Mouse (Mus musculus) intestine, embryonic 16.5 days (tissue): ENCODE data around the gene Il21r. TPM values are rescaled to one million over a fixed set of nuclear protein-coding genes. Genes with fewer than 3 reads are reported as not detected.

ENCODE experiments used
- ATAC-seq: fragments of 200-750 bp; cut with Nextera tagmentation; 2 replicates; pipeline ENCODE4 v1.8.0; 2017; ENCODE audit warnings: moderate TSS enrichment, moderate library complexity
- H3K27ac ChIP-seq: fragments of 300-500 bp; sonication (generic); 2 replicates; pipeline ENCODE4 v1.5.1; 2014; ENCODE audit warnings: mild to moderate bottlenecking, low read length
- H3K27me3 ChIP-seq: fragments of 300-500 bp; sonication (generic); replicated peaks from 2 replicates; pipeline ENCODE4 v1.6.1; 2014; ENCODE audit warnings: low read length, control low read depth, mixed read lengths; ENCODE audit not compliant: control insufficient read depth, insufficient read depth
- H3K36me3 ChIP-seq: fragments of 300-500 bp; sonication (generic); 2 replicates; pipeline ENCODE4 v1.6.1; 2014; ENCODE audit warnings: low read length, control low read depth; ENCODE audit not compliant: control insufficient read depth, insufficient read depth
- H3K4me1 ChIP-seq: fragments of 300-500 bp; sonication (generic); 2 replicates; pipeline ENCODE4 v1.6.1; 2014; ENCODE audit warnings: low read length, control low read depth, mixed read lengths; ENCODE audit not compliant: control insufficient read depth, insufficient read depth
- H3K4me2 ChIP-seq: fragments of 300-500 bp; sonication (generic); 2 replicates; pipeline ENCODE4 v1.6.1; 2014; ENCODE audit warnings: low read depth, low read length, control low read depth
- H3K4me3 ChIP-seq: fragments of 300-500 bp; sonication (generic); 2 replicates; pipeline ENCODE4 v1.5.1; 2014; ENCODE audit warnings: mild to moderate bottlenecking, low read length
- H3K9ac ChIP-seq: fragments of 300-500 bp; sonication (generic); 2 replicates; pipeline ENCODE4 v1.6.1; 2014; ENCODE audit warnings: low read depth, low read length
- H3K9me3 ChIP-seq: fragments of 300-500 bp; sonication (generic); 2 replicates; pipeline ENCODE4 v1.6.1; 2016; ENCODE audit warnings: low read length, control low read depth; ENCODE audit not compliant: control insufficient read depth
- WGBS: fragments of 180-500 bp; shearing (Covaris S2); extraction: QIAGEN DNeasy Blood & Tissue Kit; methylation state at CpG from one replicate; pipeline ENCODE4 v1.1.7; 2014; 5-methylcytosine and 5-hydroxymethylcytosine counted together
- polyA plus RNA-seq: library from polyadenylated mRNA; unstranded; fragments of >200 nt; fragmentation: Nextera tagmentation; extraction: Ambion mirVana; gene quantifications from 2 replicates; pipeline ENCODE4 v1.2.1, GENCODE M21; 2015

Il21r gene
- polyA plus RNA-seq, result 0.38 and 0.59 TPM in 2 replicates

- WGBS, result 57% methylated on average over 11 of the region's 11 CpGs
- H3K4me3 ChIP-seq, result no peak within 1 kb of the TSS
- H3K4me2 ChIP-seq, result no peak within 1 kb of the TSS
- H3K9me3 ChIP-seq, result no peaks in the 10 kb centered on the region
- no peaks in the 10 kb centered on the region for H3K36me3 ChIP-seq
- ATAC-seq, result no peak
- no peaks in the 10 kb centered on the region for H3K27me3 ChIP-seq
- no peak within 1 kb of the TSS for H3K9ac ChIP-seq
- no peak within 1 kb of the TSS for H3K27ac ChIP-seq
- no peaks in the 10 kb centered on the region for H3K4me1 ChIP-seq
Measured at GRCm38 (mm10) chr7:125603185-125603631, at the start of gene Il21r. Il21r (plus strand) TSS chr7:125603429.

GRCm38 (mm10) chr7:125553653-125554428, 49.4 kb upstream of the Il21r start:
- H3K4me3 ChIP-seq, result peak overlapping the region; percentile 70; the same call in 1 of the 2 replicates
- ATAC-seq, result no peak

DNA sequence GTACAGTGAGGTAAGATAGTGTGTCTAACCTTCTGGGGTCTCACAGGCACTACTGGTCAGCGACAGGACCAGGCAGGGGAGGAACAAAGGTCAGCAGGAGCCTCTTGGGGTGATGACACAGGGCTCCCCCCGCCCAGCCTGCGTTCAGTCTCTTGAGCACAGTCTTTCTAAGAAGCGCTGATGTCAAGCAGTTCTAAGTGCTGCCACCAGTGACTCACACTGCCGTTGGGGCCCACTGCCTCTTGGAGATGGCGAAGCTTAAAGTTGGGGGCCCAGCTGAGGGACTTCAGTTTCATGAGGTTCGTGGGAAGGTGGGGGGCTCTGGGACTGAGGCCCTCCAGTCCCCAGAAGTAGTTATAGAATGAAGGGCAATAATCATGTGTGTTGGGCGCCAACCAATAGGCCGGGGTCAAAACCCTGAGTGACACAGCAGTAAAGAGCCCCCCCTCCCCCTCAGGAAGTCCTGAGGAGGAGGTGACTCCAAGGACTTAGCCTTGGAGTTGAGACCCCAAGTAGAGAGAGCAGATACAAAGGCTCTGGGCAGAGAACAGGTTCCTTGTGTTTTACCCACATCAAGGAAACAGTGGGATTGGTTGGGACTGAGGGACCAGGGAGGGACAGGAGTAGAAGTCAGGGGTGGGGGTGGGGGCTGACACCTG, 48.6 kb upstream of the Il21r start:
- H3K27ac ChIP-seq, result no peak overlapping the region
- no peak for ATAC-seq

More at GRCm38 (mm10) chr7:125553653-125554428, 49.4 kb upstream of the Il21r start:
- Histone ChIP-seq H3K9me3 (no peaks in the 10 kb centered on the region), H3K27ac (no peak overlapping the region), H3K4me1 (peaks cover 19% of the 10 kb centered on the region), H3K4me2 (0 out of 2 replicates have a peak overlapping the region, but pooled peaks have one; percentile 79), H3K36me3 (no peaks in the 10 kb centered on the region), H3K9ac (peak overlapping the region; percentile 7; the same call in 1 of the 2 replicates), H3K27me3 (no peaks in the 10 kb centered on the region)
- WGBS, result 87% methylated on average over 13 of the region's 13 CpGs

DNA sequence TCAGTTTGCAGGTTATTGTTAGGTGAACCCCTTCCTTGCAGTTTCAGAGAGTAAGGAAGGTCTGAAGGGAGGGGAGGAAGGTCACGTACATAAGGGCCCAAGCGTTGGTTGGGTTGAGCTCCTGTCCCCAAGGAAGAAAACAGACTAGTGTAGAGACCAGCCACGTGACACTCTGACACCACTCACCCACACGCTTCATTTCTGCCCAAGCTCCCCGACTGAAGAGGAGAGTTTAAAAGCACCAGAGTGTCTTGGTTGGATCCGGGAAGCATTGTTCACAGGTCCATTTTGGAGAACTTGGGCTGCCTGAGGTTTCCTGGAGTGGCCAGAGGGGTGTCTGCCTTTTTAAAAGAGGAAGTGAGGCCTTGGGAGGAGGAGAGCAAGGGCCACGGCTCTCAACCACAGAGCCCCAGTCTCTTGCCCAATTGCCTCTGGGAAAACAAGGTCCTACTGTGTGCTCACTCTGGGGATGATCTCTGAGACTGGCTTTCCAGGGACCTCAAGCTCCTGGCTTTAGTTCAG, 47.8 kb upstream of the Il21r start:
- no peak for ATAC-seq
- H3K9ac ChIP-seq, result no peak overlapping the region
- no peak overlapping the region for H3K4me2 ChIP-seq
- no peaks in the 10 kb centered on the region for H3K27me3 ChIP-seq
- no peak overlapping the region for H3K27ac ChIP-seq
- H3K9me3 ChIP-seq, result no peaks in the 10 kb centered on the region
- no peak overlapping the region for H3K4me3 ChIP-seq
- WGBS, result 81% methylated on average over 7 of the region's 7 CpGs
- H3K4me1 ChIP-seq, result peaks cover 30% of the 10 kb centered on the region
- no peaks in the 10 kb centered on the region for H3K36me3 ChIP-seq

More for the DNA sequence above, 48.6 kb upstream of the Il21r start:
- WGBS, result 76% methylated on average over 9 of the region's 9 CpGs
- H3K9ac ChIP-seq, result no peak overlapping the region
- H3K4me2 ChIP-seq, result no peak overlapping the region
- no peaks in the 10 kb centered on the region for H3K9me3 ChIP-seq
- peaks cover 23% of the 10 kb centered on the region for H3K4me1 ChIP-seq
- no peaks in the 10 kb centered on the region for H3K36me3 ChIP-seq
- H3K4me3 ChIP-seq, result no peak overlapping the region
- H3K27me3 ChIP-seq, result no peaks in the 10 kb centered on the region

- H3K4me2 ChIP-seq, result no peak overlapping the region
Measured at GRCm38 (mm10) chr7:125556096-125556495, 47.1 kb upstream of the Il21r start.

DNA sequence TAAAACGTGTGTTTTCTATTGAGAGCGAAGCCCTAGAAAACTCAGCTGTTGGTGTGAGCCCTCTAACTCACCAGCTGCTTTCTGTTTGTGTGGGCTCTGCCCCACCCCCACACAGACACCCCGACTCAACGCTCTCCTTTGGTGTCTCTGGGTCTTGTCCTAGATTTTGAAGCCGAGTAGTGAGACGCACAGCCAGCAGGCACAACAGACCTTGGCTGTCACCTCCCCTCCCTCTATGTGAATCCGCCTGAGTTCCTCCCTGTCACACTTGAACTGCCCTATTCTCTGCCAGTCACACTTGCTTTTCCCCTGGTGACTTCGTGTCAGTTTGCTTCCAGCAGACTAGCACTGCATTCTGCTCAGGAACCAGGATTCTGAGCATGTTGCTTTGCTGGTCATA, 46.4 kb upstream of the Il21r start:
- Histone ChIP-seq H3K27ac (no peak overlapping the region), H3K36me3 (no peaks in the 10 kb centered on the region), H3K27me3 (no peaks in the 10 kb centered on the region), H3K9ac (no peak overlapping the region), H3K9me3 (no peaks in the 10 kb centered on the region), H3K4me2 (no peak overlapping the region), H3K4me3 (no peak overlapping the region), H3K4me1 (peaks cover 36% of the 10 kb centered on the region)
- ATAC-seq, result no peak
- WGBS, result 53% methylated on average over 8 of the region's 8 CpGs

More at GRCm38 (mm10) chr7:125556096-125556495, 47.1 kb upstream of the Il21r start:
- no peak overlapping the region for H3K27ac ChIP-seq
- no peak for ATAC-seq
- H3K36me3 ChIP-seq, result no peaks in the 10 kb centered on the region
- no peak overlapping the region for H3K4me3 ChIP-seq
- WGBS, result 66% methylated on average over 4 of the region's 4 CpGs
- no peak overlapping the region for H3K9ac ChIP-seq
- no peaks in the 10 kb centered on the region for H3K27me3 ChIP-seq
- H3K4me1 ChIP-seq, result peaks cover 36% of the 10 kb centered on the region
- no peaks in the 10 kb centered on the region for H3K9me3 ChIP-seq

- Histone ChIP-seq H3K27ac (0 out of 2 replicates have a peak overlapping the region, but pooled peaks have one; percentile 3), H3K4me3 (no peak overlapping the region), H3K27me3 (no peaks in the 10 kb centered on the region), H3K36me3 (no peaks in the 10 kb centered on the region), H3K4me1 (peaks cover 36% of the 10 kb centered on the region), H3K9ac (no peak overlapping the region), H3K4me2 (no peak overlapping the region), H3K9me3 (no peaks in the 10 kb centered on the region)
- no peak for ATAC-seq
- whole genome bisulfite sequencing, result 70% methylated on average over 4 of the region's 4 CpGs
Measured at GRCm38 (mm10) chr7:125558401-125558945, 44.8 kb upstream of the Il21r start.

GRCm38 (mm10) chr7:125558997-125559396, 44.2 kb upstream of the Il21r start:
- Histone ChIP-seq H3K9ac (no peak overlapping the region), H3K27ac (no peak overlapping the region), H3K27me3 (no peaks in the 10 kb centered on the region), H3K4me2 (no peak overlapping the region), H3K4me1 (peaks cover 36% of the 10 kb centered on the region), H3K4me3 (no peak overlapping the region), H3K9me3 (no peaks in the 10 kb centered on the region), H3K36me3 (no peaks in the 10 kb centered on the region)
- ATAC-seq, result no peak
- 57% methylated on average over 5 of the region's 5 CpGs for WGBS

DNA sequence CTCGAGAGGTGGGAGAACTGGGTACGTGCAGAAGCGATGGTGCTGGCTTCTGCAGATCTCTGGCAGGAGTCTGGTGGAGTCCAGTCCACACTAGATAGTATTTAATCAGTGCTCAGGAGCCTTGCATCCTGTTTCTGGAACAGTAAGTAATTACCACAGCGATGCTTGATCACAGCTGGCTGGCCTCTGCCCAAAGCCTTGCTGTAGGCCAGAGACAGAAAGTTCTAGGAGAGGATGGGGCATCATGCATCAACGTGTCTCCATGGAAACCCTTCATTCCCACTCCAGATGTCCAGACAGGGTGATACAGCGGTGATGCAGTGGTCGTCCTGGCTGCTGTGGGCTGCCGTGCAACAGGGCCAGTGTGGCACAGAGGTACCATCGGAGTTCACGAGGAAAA, 43.7 kb upstream of the Il21r start:
- Histone ChIP-seq H3K27ac (no peak overlapping the region), H3K4me2 (no peak overlapping the region), H3K27me3 (no peaks in the 10 kb centered on the region), H3K36me3 (no peaks in the 10 kb centered on the region), H3K9me3 (no peaks in the 10 kb centered on the region), H3K9ac (no peak overlapping the region), H3K4me1 (peaks cover 33% of the 10 kb centered on the region), H3K4me3 (no peak overlapping the region)
- no peak for ATAC-seq
- 79% methylated on average over 10 of the region's 10 CpGs for WGBS
